Mouse (Mus musculus): ENCODE measurements around the gene Coro7. TPM values are rescaled to one million over a fixed set of nuclear protein-coding genes. Genes with fewer than 3 reads are reported as not detected.
"Not testable (repeated sequence)": the region's sequence is repeated elsewhere in the genome, so short reads cannot be mapped to it uniquely, and the experiment has no call there.

The Coro7 gene
- polyA plus RNA-seq, 2 experiments from 2014 or later: 102 to 174 TPM

DNA sequence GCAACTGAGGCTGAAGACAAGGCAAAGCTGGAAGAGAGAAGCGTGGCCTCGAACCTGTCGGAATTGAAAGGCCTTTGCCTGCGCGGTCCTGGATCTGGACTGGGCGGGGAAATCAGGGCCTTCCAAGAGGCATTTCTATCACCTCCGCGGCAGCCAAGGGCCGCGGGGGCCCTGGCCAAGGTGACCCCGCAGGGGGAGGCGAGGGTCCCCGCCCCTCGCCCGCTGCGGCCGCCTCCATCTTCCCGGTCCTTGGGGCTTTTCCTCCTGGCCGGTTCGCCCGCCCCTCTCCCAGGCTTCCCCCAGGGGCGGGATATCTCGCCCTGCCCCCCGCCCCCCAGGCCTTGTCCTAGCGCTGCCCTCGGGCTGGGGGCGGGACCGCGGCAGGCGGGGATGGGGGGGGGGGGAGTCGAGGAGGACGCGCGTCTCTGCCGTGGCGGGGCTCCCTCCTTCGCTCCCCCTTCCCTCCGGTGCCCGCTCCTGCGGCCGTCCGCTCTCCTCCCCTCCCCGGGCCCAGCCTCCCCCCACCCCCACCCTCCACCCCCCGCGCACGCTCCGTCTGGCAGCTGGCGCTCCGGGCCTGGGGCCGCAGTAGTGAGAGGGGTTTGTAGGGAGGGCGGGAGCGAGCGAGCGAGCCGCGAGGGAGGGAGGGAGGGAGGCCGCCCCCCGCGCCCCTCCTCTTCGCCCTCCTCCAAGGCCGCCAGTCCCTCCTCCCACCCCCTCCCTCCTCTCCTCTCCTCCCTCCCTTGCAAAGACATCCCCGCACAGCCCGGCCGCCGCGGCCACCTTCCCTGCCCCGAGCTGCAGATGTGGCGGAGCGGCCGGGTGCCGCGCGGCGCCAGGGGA lies 85.4 kb downstream of the Coro7 start, which contains the start of gene Glis2:
Gene Glis2 (plus strand): TSS at position 743 of the 843 bp plus-strand sequence.
- peak; percentile 28 for ATAC-seq

DNA sequence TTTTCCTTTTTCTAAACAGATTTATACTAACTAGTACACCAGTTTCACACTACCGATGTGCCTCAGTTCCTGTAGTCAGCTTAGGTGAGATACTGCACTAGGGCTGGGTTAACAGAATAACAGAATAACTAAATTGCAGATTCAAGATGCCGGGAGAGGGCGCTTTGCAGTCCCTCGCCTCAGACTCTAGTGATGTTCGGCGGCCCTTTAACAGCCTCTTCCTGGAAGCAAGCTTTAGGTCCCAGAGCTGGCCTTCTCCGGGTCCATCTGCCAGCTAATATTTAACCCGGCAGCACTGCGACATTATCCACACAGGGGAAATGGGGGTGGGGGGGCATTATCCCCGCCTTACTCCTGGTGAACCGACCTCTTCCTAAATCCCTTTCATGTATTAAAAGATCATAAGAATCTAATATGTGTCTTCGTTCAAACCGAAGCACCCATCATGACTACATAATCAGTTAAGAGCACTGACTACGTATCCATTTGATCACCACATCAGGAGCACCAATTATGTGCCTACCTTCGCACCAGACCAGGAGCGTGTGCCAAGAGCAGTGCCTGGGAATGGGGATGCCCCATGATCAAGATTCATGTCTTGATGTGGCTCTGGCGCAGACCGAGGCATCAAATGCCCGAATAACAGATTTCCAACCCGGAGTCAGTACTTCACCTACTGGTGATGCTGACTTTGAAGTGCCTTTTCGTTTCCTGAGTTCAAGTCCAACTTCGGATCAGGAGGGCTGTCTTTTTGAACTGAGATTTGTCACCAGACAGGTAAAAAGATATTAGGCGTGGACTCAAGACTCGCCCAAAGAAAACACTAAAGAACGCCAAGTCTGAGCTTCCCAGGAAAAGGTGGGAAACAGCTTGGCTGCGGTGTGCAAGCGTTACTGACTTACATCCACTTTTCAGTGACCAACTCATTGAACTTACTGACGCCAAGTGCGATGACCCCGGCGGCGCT lies 86.4 kb downstream of the Coro7 start:
- ATAC-seq: peak; percentile 36

DNA sequence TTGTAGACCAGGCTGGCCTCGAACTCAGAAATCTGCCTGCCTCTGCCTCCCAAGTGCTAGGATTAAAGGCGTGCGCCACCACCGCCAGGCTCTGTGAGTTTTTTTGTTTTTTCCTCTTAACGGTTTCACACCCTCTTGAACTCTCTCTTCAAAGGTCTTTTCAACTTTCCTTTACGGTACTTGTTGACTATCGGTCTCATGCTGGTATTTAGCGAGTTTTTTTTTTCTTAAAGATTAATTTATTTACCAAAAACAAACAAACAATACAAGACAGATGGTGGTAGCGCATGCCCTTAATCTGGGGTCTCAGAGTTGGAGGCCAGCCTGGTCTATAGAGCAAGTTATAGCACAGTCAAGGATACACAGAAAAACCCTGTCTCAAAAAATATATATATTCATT lies 89.3 kb downstream of the Coro7 start:
- no peak for ATAC-seq

DNA sequence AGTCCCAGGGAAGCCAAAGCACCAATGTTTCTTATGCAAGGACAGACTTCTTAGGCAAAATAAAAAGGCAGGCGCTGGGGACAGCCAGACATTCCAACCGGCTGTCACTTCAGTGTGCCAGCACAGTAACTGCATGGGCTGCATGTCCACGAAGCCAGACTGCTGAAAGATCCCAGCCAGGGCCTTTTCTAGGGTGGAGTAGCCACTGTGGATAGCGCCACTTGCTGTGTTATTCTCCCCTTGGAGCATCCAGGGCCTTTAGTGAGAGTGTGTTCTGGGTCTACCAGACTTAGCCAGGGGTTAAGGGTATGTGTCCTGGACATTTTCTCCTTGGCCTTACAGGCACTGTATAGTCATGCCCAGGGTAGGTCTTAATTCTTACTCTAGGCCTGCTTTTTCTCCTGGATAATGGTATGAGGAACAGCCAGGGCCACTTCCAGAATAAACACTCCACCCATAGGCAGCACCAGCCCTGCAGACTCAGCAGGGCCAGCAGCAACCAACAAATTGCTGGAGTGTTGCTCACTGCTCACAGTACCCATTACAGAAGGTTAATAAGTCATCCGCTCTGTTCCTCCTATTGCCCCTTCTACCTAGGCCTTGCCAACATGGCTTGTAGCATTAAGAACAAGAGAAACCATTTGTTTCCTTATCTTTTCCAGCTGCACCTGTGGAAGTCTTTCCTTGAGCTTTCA lies 91.9 kb downstream of the Coro7 start:
- ATAC-seq: no peak

DNA sequence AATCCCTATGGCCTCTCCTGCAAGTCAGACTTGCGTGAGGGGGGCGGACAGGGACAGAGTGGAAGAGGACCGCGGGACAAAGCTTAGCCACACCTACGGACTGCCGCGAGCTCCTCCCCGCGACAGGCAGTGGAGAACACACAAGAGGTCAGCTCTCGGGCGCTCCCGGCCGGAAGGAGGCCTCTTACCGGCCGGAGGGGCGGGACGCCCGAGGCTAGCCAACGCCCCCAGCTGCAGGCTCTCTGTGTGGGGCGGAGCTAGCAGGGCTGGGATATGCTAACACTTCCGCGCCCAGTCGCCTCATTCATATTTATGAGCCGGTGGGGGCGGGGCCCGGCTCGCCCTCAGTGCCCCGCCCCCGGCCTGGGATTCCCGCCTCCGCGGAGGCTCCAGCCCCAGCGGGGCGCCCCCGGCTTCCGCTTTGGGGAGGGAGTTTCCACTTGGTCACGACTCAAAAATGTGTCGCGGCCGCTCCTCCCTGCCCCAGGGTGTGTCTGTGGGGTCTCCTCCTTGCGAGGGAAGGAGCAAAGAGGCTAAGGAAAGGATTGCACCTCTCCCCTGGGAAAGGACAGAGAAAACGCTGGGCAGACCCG lies 93.0 kb downstream of the Coro7 start:
- peak; percentile 89 for ATAC-seq

DNA sequence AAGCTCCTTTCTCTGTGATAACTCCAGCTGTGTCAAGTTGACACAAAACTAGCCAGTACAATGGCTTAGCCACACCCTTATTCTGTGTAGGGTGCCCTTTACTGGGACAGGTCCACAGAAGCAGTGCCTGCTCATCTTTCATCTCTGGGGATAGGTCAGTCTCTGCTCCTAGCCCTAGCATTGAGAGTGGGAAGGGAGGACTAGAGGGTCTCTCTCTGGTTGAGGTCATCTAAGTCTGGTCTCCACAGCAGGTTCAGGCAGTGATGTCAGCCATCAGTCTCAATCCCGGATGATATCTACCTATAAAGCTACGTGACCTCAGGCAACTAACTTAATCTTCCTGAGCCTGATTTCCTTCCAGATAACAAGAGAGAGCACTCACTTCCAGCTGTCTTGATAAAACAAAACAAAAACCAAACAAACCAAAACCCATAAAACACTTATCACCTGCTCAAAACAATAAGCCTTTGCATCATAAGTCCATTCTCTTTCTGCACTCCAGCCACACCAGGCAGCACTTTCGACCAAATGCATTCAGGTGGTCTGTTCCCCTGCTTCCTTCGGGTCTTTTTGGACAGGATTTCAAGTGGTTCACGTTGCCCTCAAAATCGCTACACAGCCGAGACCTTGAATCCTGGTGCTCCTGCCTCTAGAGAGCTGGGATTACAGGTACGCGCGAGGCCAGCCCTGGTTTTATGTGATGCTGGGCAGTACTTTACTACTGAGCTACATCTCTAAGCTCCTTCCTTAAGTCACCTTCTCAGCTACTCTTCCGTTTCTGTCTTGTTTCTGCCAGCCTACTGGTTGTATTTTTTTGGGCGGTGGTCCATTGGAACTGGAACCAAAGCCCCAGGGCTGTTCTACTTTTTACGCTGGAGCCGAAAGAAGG lies 93.7 kb downstream of the Coro7 start:
- peak; percentile 13 for ATAC-seq

DNA sequence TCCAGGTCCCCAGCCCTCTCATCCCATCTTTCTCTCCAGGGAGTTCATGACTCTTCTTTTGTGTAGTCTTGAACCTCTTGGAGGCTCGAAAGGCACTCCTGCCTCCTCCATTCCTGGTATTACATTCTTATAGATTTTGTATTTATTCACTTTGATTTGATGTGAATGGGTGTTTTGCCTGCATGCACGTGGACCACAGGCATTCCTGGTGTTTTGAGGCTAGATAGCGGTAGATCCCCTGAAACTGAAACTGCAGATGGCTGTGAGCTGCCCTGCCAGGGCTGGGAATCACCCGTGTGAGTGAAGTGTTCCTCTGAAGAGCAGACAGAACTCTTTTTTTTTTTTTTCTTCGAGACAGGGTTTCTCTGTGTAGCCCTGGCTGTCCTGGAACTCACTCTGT lies 95.1 kb downstream of the Coro7 start:
- ATAC-seq: no peak

DNA sequence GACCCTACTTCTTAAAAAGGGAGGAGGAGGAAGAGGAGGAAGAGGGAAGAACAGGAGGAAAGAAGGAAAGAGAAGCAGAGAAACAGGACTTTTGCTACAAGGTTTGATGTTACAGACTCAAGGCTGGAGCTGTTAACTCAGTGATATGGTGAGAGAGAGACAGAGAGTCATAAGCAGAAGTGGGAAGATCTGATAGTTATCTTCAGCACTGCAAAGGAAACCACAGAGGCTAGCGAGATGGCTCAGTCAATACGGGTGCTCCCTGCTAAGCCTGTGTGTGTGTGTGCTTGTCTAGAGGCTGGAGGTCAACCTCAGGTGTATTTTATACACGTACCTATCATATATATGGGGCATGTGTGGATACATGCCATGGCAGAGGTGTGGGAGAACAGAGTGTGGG lies 95.8 kb downstream of the Coro7 start:
- ATAC-seq: peak; percentile 50

DNA sequence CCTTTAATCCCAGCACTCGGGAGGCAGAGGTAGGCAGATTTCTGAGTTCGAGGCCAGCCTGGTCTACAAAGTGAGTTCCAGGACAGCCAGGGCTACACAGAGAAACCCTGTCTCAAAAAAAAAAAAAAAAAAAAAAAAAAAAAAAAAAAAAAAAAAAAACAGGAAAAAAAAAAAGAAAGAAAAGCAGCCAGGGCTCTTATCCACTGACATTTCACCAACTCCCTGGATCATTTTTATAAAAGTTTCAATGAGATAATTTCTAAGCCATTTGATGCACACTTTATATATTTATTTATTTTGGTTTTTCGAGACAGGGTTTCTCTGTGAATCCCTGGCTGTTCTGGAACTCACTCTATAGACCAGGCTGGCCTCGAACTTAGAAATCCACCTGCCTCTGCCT lies 98.4 kb downstream of the Coro7 start:
- ATAC-seq: not testable (repeated sequence)

DNA sequence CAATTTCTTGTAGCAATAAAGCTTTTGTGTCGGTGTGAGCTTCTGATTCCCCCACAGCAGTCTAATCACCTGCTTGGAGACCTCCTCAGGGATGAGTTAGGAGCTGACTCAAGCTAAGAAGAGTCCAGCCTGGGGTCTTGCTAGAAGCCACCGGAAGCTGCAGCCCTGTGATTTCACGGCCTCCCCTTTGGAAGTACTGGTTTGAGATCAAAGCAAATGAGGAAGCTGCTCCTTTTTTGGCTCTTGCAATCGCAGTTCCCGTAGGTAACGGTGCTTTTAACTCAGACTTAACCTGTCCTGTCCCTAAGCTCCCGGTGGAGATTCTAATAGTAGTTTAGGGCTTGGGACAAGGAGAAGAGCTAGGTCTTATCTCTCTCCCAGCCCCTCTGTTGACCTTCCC lies 100.9 kb downstream of the Coro7 start:
- no peak for ATAC-seq

DNA sequence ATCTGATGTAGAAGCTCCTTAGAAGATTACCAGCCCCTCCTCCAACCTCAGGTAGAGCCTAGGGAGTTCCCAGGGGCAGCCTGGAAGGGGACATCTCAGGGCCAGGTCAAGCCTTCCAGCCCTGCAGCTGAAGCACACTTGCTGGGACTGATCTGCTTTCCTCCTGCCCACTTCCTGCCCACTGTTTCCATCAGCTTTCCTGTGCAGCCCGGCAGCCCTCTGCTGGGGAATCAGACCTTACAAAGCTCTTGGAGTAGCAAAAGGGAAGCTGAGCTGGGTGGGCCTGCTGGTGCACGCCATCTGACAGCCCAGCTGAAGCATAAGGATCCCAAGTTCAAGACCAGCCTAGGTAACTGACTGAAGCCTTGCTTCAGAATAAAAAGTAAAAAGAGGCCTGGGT lies 102.7 kb downstream of the Coro7 start:
- peak; percentile 65 for ATAC-seq

Other genes starting within 250 kb of the Coro7 start
- under 1 TPM; 0.42 to 0.97 TPM for gene Srl, start 138.0 kb downstream of the Coro7 start, polyA plus RNA-seq (2017; shearing (Covaris generic))
- gene Tfap4, start 119.9 kb downstream of the Coro7 start, polyA plus RNA-seq (2017; shearing (Covaris generic)): 1 to 10 TPM; 6.5 to 7.3 TPM
- gene Glis2, start 85.1 kb downstream of the Coro7 start, polyA plus RNA-seq (2017; shearing (Covaris generic)): under 1 TPM in 1 of 2 experiments, not detected in 1; 0.73 TPM
- gene Pam16, start 54.8 kb downstream of the Coro7 start, polyA plus RNA-seq (2017; shearing (Covaris generic)): 10 to 100 TPM; 35.7 TPM
- gene Vasn, start 39.8 kb downstream of the Coro7 start, polyA plus RNA-seq (2017; shearing (Covaris generic)): 1 to 10 TPM; 2.2 to 2.9 TPM
- gene Dnaja3, start 39.8 kb downstream of the Coro7 start, polyA plus RNA-seq (2017; shearing (Covaris generic)): 10 to 100 TPM; 24.4 to 29.0 TPM
- 10 to 100 TPM in 1 of 2 experiments, 1 to 10 TPM in 1; 7.4 to 10.3 TPM for gene Nmral1, start 39.6 kb upstream of the Coro7 start, polyA plus RNA-seq (2017; shearing (Covaris generic))
- 100 to 1,000 TPM; 114 to 119 TPM for gene Hmox2, start 46.6 kb upstream of the Coro7 start, polyA plus RNA-seq (2017; shearing (Covaris generic))
- 10 to 100 TPM; 32.8 to 56.2 TPM for gene Cdip1, start 110.5 kb upstream of the Coro7 start, polyA plus RNA-seq (2017; shearing (Covaris generic))
- gene 4930562C15Rik, start 155.6 kb upstream of the Coro7 start, polyA plus RNA-seq (2017; shearing (Covaris generic)): 1 to 10 TPM in 1 of 2 experiments, under 1 TPM in 1; 0.68 to 1.3 TPM
- 10 to 100 TPM; 19.3 to 21.6 TPM for gene Ubald1, start 200.5 kb upstream of the Coro7 start, polyA plus RNA-seq (2017; shearing (Covaris generic))
- 10 to 100 TPM; 35.2 to 58.5 TPM for gene Mgrn1, start 206.5 kb upstream of the Coro7 start, polyA plus RNA-seq (2017; shearing (Covaris generic))